Mouse (Mus musculus) hindbrain, embryonic 11.5 days (tissue): Measurements from ENCODE around the gene Rbm34. TPM values are rescaled to one million over a fixed set of nuclear protein-coding genes. Genes with fewer than 3 reads are reported as not detected.

Experiments
- ATAC-seq: fragments of 200-750 bp; cut with Nextera tagmentation; 2 replicates; pipeline ENCODE4 v1.8.0; 2017; ENCODE audit warnings: mild to moderate bottlenecking, moderate TSS enrichment, moderate library complexity; ENCODE audit not compliant: low FRiP score
- DNase-seq: peaks from one replicate; pipeline ENCODE4 v3.0.0-alpha.2; 2015; ENCODE audit warnings: low spot score
- H3K27ac ChIP-seq: fragments of 300-500 bp; sonication (generic); 2 replicates; pipeline ENCODE4 v1.5.1; 2014; ENCODE audit warnings: mild to moderate bottlenecking, low read depth, low read length
- H3K27me3 ChIP-seq: fragments of 300-500 bp; sonication (generic); 2 replicates; pipeline ENCODE4 v1.6.1; 2014; ENCODE audit warnings: mild to moderate bottlenecking, low read length, moderate library complexity, mixed read lengths; ENCODE audit not compliant: control insufficient read depth, insufficient read depth
- H3K36me3 ChIP-seq: fragments of 300-500 bp; sonication (generic); 2 replicates; pipeline ENCODE4 v1.6.1; 2014; ENCODE audit warnings: mild to moderate bottlenecking, low read length, moderate library complexity, mixed read lengths; ENCODE audit not compliant: control insufficient read depth, insufficient read depth
- H3K4me1 ChIP-seq: fragments of 300-500 bp; sonication (generic); replicated peaks from 2 replicates; pipeline ENCODE4 v1.6.1; 2014; ENCODE audit warnings: low read length, mixed read lengths; ENCODE audit not compliant: control insufficient read depth, insufficient read depth
- H3K4me2 ChIP-seq: fragments of 300-500 bp; sonication (generic); replicated peaks from 2 replicates; pipeline ENCODE4 v1.6.1; 2014; ENCODE audit warnings: mild to moderate bottlenecking, low read depth, low read length
- H3K4me3 ChIP-seq: fragments of 300-500 bp; sonication (generic); 2 replicates; pipeline ENCODE4 v1.5.1; 2014; ENCODE audit warnings: low read depth, low read length
- H3K9ac ChIP-seq: fragments of 300-500 bp; sonication (generic); 2 replicates; pipeline ENCODE4 v1.6.1; 2014; ENCODE audit warnings: low read depth, low read length
- H3K9me3 ChIP-seq: fragments of 300-500 bp; sonication (generic); 2 replicates; pipeline ENCODE4 v1.6.1; 2016; ENCODE audit warnings: low read length; ENCODE audit not compliant: control insufficient read depth
- WGBS: fragments of 180-500 bp; shearing (Covaris S2); extraction: QIAGEN DNeasy Blood & Tissue Kit; methylation state at CpG from one replicate; pipeline ENCODE4 v1.1.7; 2014; 5-methylcytosine and 5-hydroxymethylcytosine counted together
- polyA plus RNA-seq: library from polyadenylated mRNA; unstranded; fragments of >200 nt; fragmentation: Nextera tagmentation; extraction: Ambion mirVana; gene quantifications from 2 replicates; pipeline ENCODE4 v1.2.1, GENCODE M21; 2014

The Rbm34 gene
- polyA plus RNA-seq, 1 experiment from 2014 or later, result 33.8 TPM

GRCm38 (mm10) chr8:126971314-126971664 is 418 bp upstream of the Rbm34 start:
- WGBS, result 14% methylated on average over 13 of the region's 13 CpGs
- Histone ChIP-seq H3K9ac (peak overlapping the region; percentile 66), H3K4me2 (peak overlapping the region; percentile 81), H3K4me3 (peak overlapping the region; percentile 95), H3K4me1 (0 out of 2 replicates have a peak, but pooled peaks cover 2% of the 10 kb centered on the region), H3K36me3 (0 out of 2 replicates have a peak, but pooled peaks cover 3% of the 10 kb centered on the region), H3K27me3 (no peaks in the 10 kb centered on the region), H3K9me3 (no peaks in the 10 kb centered on the region), H3K27ac (peak overlapping the region; percentile 74)
- DNase-seq (no peak), ATAC-seq (peak; percentile 66)

- DNase-seq (no peak), ATAC-seq (no peak)
- H3K27me3 ChIP-seq, result no peaks in the 10 kb centered on the region
- no peak overlapping the region for H3K4me3 ChIP-seq
- 93% methylated on average over 1 of the region's 1 CpGs for WGBS
- H3K36me3 ChIP-seq, result 0 out of 2 replicates have a peak, but pooled peaks cover 3% of the 10 kb centered on the region
- 0 out of 2 replicates have a peak, but pooled peaks cover 2% of the 10 kb centered on the region for H3K4me1 ChIP-seq
- no peak overlapping the region for H3K4me2 ChIP-seq
- H3K9me3 ChIP-seq, result no peaks in the 10 kb centered on the region
- no peak overlapping the region for H3K27ac ChIP-seq
- no peak overlapping the region for H3K9ac ChIP-seq
These were observed 1.3 kb downstream of the Rbm34 start for GRCm38 (mm10) chr8:126969546-126969945.

- no peak for ATAC-seq
- H3K27me3 ChIP-seq, result no peaks in the 10 kb centered on the region
- H3K27ac ChIP-seq, result no peak overlapping the region
- no peak for DNase-seq
- no peak overlapping the region for H3K4me2 ChIP-seq
- H3K4me1 ChIP-seq, result 0 out of 2 replicates have a peak, but pooled peaks cover 2% of the 10 kb centered on the region
- H3K9ac ChIP-seq, result no peak overlapping the region
- WGBS, result 98% methylated on average over 6 of the region's 6 CpGs
- H3K9me3 ChIP-seq, result no peaks in the 10 kb centered on the region
- H3K36me3 ChIP-seq, result 0 out of 2 replicates have a peak, but pooled peaks cover 3% of the 10 kb centered on the region
- H3K4me3 ChIP-seq, result no peak overlapping the region
These were observed 2.8 kb downstream of the Rbm34 start for GRCm38 (mm10) chr8:126968107-126968506.

GRCm38 (mm10) chr8:126965246-126965645 is 5.6 kb downstream of the Rbm34 start:
- DNase-seq (no peak), ATAC-seq (no peak)
- 0 out of 2 replicates have a peak, but pooled peaks cover 2% of the 10 kb centered on the region for H3K4me1 ChIP-seq
- H3K27ac ChIP-seq, result no peak overlapping the region
- H3K27me3 ChIP-seq, result no peaks in the 10 kb centered on the region
- no peaks in the 10 kb centered on the region for H3K9me3 ChIP-seq
- 92% methylated on average over 6 of the region's 6 CpGs for WGBS
- no peak overlapping the region for H3K9ac ChIP-seq
- 0 out of 2 replicates have a peak, but pooled peaks cover 5% of the 10 kb centered on the region for H3K36me3 ChIP-seq
- no peak overlapping the region for H3K4me3 ChIP-seq
- H3K4me2 ChIP-seq, result no peak overlapping the region

- H3K27me3 ChIP-seq, result no peaks in the 10 kb centered on the region
- 0 out of 2 replicates have a peak, but pooled peaks cover 2% of the 10 kb centered on the region for H3K36me3 ChIP-seq
- H3K4me1 ChIP-seq, result no peaks in the 10 kb centered on the region
- H3K4me2 ChIP-seq, result no peak overlapping the region
- no peak overlapping the region for H3K27ac ChIP-seq
- WGBS, result 95% methylated on average over 1 of the region's 1 CpGs
- H3K9ac ChIP-seq, result no peak overlapping the region
- DNase-seq (no peak), ATAC-seq (no peak)
- no peak overlapping the region for H3K4me3 ChIP-seq
- H3K9me3 ChIP-seq, result no peaks in the 10 kb centered on the region
These were observed 8.0 kb downstream of the Rbm34 start for GRCm38 (mm10) chr8:126962871-126963270.

GRCm38 (mm10) chr8:126961516-126961915 is 9.4 kb downstream of the Rbm34 start:
- Histone ChIP-seq H3K9me3 (no peaks in the 10 kb centered on the region), H3K4me1 (no peaks in the 10 kb centered on the region), H3K4me2 (no peak overlapping the region), H3K4me3 (no peak overlapping the region), H3K9ac (no peak overlapping the region), H3K36me3 (0 out of 2 replicates have a peak, but pooled peaks cover 4% of the 10 kb centered on the region), H3K27me3 (no peaks in the 10 kb centered on the region), H3K27ac (no peak overlapping the region)
- ATAC-seq, result no peak
- 96% methylated on average over 3 of the region's 3 CpGs for WGBS
- no peak for DNase-seq

GRCm38 (mm10) chr8:126951900-126952636 is 18.8 kb downstream of the Rbm34 start:
- peaks cover 6% of the 10 kb centered on the region for H3K36me3 ChIP-seq
- no peak overlapping the region for H3K4me3 ChIP-seq
- DNase-seq (no peak), ATAC-seq (no peak)
- no peaks in the 10 kb centered on the region for H3K27me3 ChIP-seq
- 92% methylated on average over 11 of the region's 11 CpGs for WGBS
- H3K9me3 ChIP-seq, result no peaks in the 10 kb centered on the region
- no peak overlapping the region for H3K9ac ChIP-seq
- no peak overlapping the region for H3K4me2 ChIP-seq
- H3K4me1 ChIP-seq, result no peaks in the 10 kb centered on the region
- H3K27ac ChIP-seq, result no peak overlapping the region

- WGBS, result 85% methylated on average over 2 of the region's 2 CpGs
- Histone ChIP-seq H3K36me3 (peaks cover 3% of the 10 kb centered on the region), H3K9ac (no peak overlapping the region), H3K4me3 (no peak overlapping the region), H3K4me1 (no peaks in the 10 kb centered on the region; the same call in 1 of the 2 replicates), H3K27ac (no peak overlapping the region), H3K9me3 (no peaks in the 10 kb centered on the region), H3K27me3 (no peaks in the 10 kb centered on the region), H3K4me2 (no peak overlapping the region)
- ATAC-seq (no peak), DNase-seq (no peak)
These were observed 21.3 kb downstream of the Rbm34 start for GRCm38 (mm10) chr8:126949527-126949926.

GRCm38 (mm10) chr8:126946444-126946843 is 24.4 kb downstream of the Rbm34 start:
- no peaks in the 10 kb centered on the region; the same call in 1 of the 2 replicates for H3K4me1 ChIP-seq
- H3K27me3 ChIP-seq, result no peaks in the 10 kb centered on the region
- no peaks in the 10 kb centered on the region for H3K36me3 ChIP-seq
- WGBS, result 84% methylated on average over 7 of the region's 7 CpGs
- H3K9ac ChIP-seq, result no peak overlapping the region
- H3K4me2 ChIP-seq, result no peak overlapping the region
- ATAC-seq (no peak), DNase-seq (no peak)
- no peak overlapping the region for H3K4me3 ChIP-seq
- H3K27ac ChIP-seq, result no peak overlapping the region
- H3K9me3 ChIP-seq, result no peaks in the 10 kb centered on the region
